Mouse (Mus musculus): ENCODE results near the gene Kcnma1.

The Kcnma1 gene

DNA sequence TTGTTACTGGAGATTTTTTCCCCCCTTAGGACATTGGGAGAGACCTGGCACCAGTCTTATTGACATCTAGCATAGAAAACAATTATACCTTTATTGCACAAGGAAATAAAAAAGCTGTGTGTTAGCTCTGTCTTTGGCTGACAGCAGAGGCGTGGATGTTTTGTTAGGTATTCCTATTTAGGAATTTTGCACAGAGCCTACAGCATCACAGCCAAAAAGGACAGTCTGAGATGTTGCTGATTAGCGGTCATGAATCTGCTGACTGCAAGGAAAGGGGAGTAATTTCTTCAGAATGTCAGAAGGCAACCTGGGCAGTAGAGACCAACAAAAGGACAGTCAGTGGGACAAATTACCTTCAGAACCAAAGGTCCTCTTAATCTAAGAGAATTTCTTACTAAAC, 412.2 kb downstream of the Kcnma1 start:
- DNase-seq (ENCODE audit: low spot score) = no peak

DNA sequence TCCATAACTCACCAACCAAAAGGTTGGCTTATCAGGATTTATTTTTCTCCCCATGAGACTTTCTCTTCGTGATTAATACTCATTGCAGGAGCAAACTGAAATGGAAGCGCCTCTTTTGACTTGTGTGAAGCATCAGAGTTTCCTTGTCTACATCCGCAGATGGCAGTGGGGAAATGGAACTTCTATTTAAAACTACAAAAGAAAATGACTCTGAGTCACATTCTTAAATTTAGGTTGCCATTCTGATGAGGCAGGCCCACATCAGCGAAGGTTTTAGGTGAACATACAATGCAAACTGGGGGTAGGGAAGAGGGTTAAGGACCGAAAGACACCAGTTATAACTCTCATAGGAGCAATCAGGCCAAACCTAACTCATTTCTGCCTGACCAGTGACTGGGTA, 419.7 kb downstream of the Kcnma1 start:
- no peak for DNase-seq (ENCODE audit: low spot score)

DNA sequence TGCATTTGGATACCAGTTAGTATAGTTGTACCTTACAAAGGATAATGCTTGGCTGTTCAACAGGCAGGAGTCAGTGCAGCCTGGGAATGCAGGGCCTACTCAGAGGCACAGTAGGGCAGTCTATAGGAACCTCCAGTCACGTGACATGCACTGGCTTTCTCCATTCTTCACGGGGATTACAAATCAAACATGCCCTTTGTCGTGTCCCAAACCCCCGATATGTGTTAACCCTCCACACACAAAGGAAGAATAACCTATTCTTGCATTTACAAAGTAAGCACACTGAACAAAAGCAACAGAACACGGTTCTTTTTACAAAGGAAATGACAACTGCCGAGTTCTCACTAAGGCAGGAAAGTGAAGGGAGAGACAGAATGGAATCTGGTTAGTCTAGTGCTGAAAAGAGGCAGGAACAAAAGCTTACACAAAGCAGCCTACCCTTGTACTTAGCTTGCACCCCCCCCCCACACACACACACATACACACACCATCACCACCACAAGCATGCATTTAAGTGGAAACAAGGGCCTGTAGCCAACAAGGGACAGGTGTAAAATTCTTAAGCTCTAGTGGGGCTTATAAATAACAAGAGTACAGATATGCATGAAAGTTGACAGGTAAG, 421.4 kb downstream of the Kcnma1 start:
- peak; percentile 58 for DNase-seq (ENCODE audit: low spot score)

GRCm38 (mm10) chr14:23589744-23590481, 424.4 kb downstream of the Kcnma1 start:
- DNase-seq (ENCODE audit: low spot score) = no peak

DNA sequence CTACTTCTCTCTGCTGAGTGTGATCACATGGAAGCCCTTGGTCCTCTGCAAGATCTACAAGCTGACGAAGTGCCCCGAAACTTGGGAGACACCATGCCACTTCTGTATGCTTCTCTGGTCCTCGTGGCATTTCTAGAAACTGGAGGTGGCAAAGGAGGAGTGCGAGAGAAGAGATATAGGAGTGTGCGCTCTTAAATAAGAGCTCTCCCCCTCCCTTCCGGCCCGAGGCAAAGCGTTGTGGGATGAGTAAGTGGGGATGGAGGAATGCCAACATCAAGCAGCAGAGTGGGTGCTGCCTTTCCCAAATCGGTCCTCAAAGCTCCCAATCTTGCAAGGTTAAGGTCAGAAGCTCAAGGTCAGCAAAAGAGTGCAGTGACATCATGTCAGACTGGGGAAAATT, 426.8 kb downstream of the Kcnma1 start:
- DNase-seq (ENCODE audit: low spot score) = no peak

DNA sequence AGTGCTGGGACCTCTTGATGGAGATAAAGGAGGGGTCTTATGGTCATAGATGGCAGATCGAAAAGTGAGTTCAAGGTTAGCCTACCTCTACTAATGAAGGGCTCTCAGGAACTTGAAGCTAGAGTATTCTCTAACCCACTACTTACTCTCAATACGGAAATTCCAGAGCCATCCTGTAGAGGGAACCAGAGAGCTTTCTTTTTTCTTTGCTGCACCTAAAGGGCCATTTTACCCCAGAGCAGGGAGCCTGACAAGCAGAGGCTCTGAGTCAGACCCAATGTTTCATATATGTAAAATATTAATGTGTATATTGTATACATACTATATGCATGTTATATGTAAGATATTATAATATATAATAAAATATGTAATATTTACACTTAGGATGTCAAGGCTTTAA, 431.1 kb downstream of the Kcnma1 start:
- DNase-seq (ENCODE audit: low spot score) = peak; percentile 89

- DNase-seq (ENCODE audit: low spot score) = no peak
Measured at GRCm38 (mm10) chr14:23581282-23581681, 433.0 kb downstream of the Kcnma1 start.

DNA sequence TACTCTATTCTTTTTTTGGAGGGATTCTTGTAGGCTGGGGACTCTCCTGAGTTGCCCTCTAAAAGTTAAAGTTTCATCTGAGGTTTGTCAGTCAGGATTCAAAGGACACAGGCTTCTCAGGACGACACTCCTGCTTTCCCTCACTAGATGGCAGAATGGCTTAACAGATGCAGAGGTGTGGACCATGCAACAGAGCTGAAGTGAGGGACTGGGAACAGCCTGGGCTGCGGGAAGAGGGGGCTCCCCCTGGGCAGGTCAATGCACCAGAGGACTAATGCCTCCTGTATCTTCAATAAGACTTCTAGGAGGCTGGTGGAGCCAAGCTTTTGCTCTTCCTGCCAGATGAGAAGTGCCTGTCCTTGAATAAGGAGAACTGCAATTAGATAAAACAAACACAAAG, 438.3 kb downstream of the Kcnma1 start:
- peak; percentile 63 for DNase-seq (ENCODE audit: low spot score)

DNA sequence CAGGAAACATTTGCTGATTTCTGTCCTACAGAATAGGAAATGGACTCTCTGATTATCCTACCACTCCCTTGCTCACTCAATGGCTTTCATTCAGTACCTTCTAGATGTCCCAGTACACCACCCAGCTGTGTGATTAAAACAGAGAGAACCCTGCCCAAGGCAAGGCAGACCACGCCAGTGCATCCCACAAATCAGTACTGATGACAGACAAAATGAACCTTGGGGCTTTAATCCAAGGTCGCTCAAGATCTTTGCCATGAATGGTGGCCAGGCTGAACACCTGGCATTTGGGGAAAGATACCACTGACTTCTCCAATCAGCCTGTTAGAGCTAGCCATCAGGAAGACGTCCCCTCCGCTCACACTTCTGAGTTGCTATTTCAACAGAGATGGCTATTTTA, 440.2 kb downstream of the Kcnma1 start:
- no peak for DNase-seq (ENCODE audit: low spot score)

- no peak for DNase-seq (ENCODE audit: low spot score)
Measured at GRCm38 (mm10) chr14:23573385-23573784, 440.9 kb downstream of the Kcnma1 start.

- no peak for DNase-seq (ENCODE audit: low spot score)
Measured at GRCm38 (mm10) chr14:23572778-23573177, 441.5 kb downstream of the Kcnma1 start.

- DNase-seq (ENCODE audit: low spot score) = no peak
Measured at GRCm38 (mm10) chr14:23570251-23570650, 444.0 kb downstream of the Kcnma1 start.

- DNase-seq (ENCODE audit: low spot score) = no peak
Measured at GRCm38 (mm10) chr14:23565931-23566330, 448.4 kb downstream of the Kcnma1 start.

DNA sequence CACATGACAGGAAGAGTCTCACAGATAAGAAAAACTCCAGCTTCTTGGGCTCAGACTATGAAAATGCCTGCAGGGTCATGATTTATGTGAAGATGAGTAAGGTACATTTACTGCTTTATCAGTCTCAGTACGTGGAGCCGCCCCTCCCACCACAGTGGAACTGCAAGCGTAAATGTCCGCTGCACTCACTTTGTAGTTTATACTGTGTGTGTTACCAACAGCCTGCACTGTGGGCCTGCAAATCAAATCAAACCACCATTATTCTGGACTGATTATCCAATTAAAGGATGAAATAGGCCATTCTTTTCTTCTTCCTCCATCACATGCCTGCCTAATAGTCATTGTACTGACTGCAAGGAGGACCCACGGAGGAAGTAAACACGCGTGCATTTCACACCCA, 449.8 kb downstream of the Kcnma1 start:
- DNase-seq (ENCODE audit: low spot score) = no peak

- DNase-seq (ENCODE audit: low spot score) = no peak
Measured at GRCm38 (mm10) chr14:23563180-23563579, 451.1 kb downstream of the Kcnma1 start.

- DNase-seq (ENCODE audit: low spot score) = no peak
Measured at GRCm38 (mm10) chr14:23555647-23556046, 458.6 kb downstream of the Kcnma1 start.

DNA sequence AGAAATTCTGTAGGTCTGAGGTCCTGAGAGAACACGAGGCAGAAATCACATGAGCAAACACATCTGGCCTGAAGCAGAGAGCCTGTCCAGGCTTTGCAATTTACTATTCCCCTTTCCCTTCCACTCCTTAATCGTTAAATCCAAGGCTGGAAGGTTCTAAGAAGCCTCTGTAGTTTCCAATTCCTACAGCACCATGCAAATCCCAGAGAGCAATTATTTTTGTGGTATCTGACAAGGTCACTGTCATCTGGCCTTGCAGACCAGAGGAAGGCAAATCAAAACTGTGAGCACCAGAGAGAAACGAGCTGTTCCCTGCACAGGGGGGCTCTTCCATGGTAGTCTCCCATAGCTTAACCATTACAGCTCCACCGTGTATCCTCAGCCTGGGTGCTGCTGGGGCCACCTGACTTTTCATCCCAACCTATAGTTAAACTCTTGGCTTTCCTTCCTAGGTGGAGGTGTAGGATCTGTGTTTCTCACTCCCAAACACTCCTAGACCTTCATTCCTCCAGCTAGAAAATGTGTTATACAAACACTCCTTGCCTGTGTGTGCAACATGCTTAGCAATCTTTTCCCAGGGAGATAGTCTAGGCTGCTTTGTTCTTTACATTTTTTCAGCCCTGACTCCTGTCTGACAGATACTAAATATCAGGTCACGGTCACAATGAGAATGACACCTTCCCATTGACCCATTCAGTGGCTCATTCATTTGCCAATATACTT, 461.9 kb downstream of the Kcnma1 start:
- DNase-seq (ENCODE audit: low spot score) = no peak

DNA sequence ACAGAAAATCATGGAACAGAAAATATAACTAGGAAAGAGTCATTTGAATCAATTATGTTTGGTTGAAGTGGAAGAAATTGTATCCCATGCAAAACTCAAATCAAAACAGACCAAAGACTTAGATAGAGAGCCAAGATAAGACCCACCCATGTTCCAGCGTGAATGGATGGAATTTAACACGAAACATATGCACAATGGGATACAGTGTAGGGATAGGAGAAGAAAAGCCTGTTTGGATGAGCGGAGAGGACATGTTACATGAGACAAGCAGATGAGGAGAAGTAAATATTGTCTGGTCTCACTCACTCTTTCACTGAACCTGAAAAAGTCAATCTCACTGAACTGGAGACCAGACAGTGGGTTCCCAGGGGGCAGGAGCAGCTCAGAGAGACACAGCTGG, 463.8 kb downstream of the Kcnma1 start:
- DNase-seq (ENCODE audit: low spot score) = no peak

DNA sequence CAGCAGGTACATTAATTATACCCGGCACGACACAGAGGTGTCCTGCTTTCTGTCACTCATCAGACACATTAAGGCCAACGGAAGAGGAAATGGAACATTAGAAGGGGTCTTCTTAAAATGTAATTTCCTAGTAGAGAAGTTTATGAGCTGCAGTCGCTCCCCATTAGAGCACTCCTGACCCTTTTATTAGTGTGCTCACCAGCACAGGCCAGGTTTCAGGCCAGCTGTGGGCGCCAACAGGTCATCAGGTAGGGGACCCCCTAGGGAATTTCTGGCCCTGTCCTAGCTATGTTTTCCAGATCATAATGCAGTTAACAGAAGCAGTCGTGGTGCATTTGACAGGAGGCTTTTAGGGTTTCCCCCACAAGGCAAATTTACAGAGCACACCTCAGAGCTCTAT, 472.2 kb downstream of the Kcnma1 start:
- DNase-seq (ENCODE audit: low spot score) = no peak

DNA sequence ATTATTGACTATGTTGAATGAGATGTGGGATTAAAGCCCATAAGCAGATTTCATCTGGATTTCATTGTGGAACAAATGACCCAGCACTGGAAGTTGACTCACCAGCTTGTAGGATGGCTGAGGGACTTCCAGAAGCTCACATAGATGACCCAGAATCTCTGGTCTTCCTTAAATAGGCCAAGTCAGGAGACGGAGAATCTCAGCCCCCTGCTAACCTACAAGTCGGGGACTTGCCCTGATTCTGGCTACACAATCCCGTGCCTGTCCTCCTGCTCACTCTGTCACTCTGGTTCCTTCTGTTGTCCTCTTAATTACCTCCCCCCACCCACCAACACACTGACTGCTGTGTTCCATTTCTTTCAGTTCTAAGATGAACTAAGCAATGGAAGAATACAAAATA, 474.7 kb downstream of the Kcnma1 start:
- DNase-seq (ENCODE audit: low spot score) = no peak

GRCm38 (mm10) chr14:23533346-23533745, 480.9 kb downstream of the Kcnma1 start:
- DNase-seq (ENCODE audit: low spot score) = no peak

GRCm38 (mm10) chr14:23531735-23532525, 482.4 kb downstream of the Kcnma1 start:
- DNase-seq (ENCODE audit: low spot score) = no peak
